Mouse (Mus musculus) midbrain, embryonic 11.5 days (tissue): Measurements from ENCODE around the gene Map3k13. TPM values are rescaled to one million over a fixed set of nuclear protein-coding genes. Genes with fewer than 3 reads are reported as not detected.
"Not testable (repeated sequence)": the region's sequence is repeated elsewhere in the genome, so short reads cannot be mapped to it uniquely, and the experiment has no call there.

ENCODE experiments used
- ATAC-seq: fragments of 200-750 bp; cut with Nextera tagmentation; 2 replicates; pipeline ENCODE4 v1.8.0; 2017; ENCODE audit warnings: moderate TSS enrichment, moderate library complexity; ENCODE audit not compliant: low FRiP score
- DNase-seq: peaks from one replicate; pipeline ENCODE4 v3.0.0; 2015; ENCODE audit warnings: low spot score; ENCODE audit errors: missing footprints
- H3K27ac ChIP-seq: fragments of 300-500 bp; sonication (generic); 2 replicates; pipeline ENCODE4 v1.5.1; 2014; ENCODE audit warnings: low read depth, low read length
- H3K27me3 ChIP-seq: fragments of 300-500 bp; sonication (generic); 2 replicates; pipeline ENCODE4 v1.6.1; 2014; ENCODE audit warnings: mild to moderate bottlenecking, low read length, moderate library complexity, mixed read lengths; ENCODE audit not compliant: control insufficient read depth, insufficient read depth
- H3K36me3 ChIP-seq: fragments of 300-500 bp; sonication (generic); 2 replicates; pipeline ENCODE4 v1.6.1; 2014; ENCODE audit warnings: mild to moderate bottlenecking, low read length, moderate library complexity, mixed read lengths; ENCODE audit not compliant: control insufficient read depth, insufficient read depth
- H3K4me1 ChIP-seq: fragments of 300-500 bp; sonication (generic); 2 replicates; pipeline ENCODE4 v1.6.1; 2014; ENCODE audit warnings: low read length; ENCODE audit not compliant: control insufficient read depth, insufficient read depth
- H3K4me2 ChIP-seq: fragments of 300-500 bp; sonication (generic); 2 replicates; pipeline ENCODE4 v1.6.1; 2014; ENCODE audit warnings: mild to moderate bottlenecking, moderate library complexity
- H3K4me3 ChIP-seq: fragments of 300-500 bp; sonication (generic); 2 replicates; pipeline ENCODE4 v1.5.1; 2014; ENCODE audit warnings: low read depth, low read length
- H3K9ac ChIP-seq: fragments of 300-500 bp; sonication (generic); 2 replicates; pipeline ENCODE4 v1.6.1; 2014; ENCODE audit warnings: low read length
- H3K9me3 ChIP-seq: fragments of 300-500 bp; sonication (generic); 2 replicates; pipeline ENCODE4 v1.6.1; 2016; ENCODE audit warnings: low read length; ENCODE audit not compliant: control insufficient read depth
- WGBS: fragments of 180-500 bp; shearing (Covaris S2); extraction: QIAGEN DNeasy Blood & Tissue Kit; methylation state at CpG from one replicate; pipeline ENCODE4 v1.1.7; 2014; 5-methylcytosine and 5-hydroxymethylcytosine counted together
- polyA plus RNA-seq: library from polyadenylated mRNA; unstranded; fragments of >200 nt; fragmentation: Nextera tagmentation; extraction: Ambion mirVana; gene quantifications from 2 replicates; pipeline ENCODE4 v1.2.1, GENCODE M21; 2014

The Map3k13 gene
- polyA plus RNA-seq, 1 experiment from 2014 or later, result 5.1 TPM

- ATAC-seq (no peak), DNase-seq (peak; percentile 53)
- Histone ChIP-seq H3K4me2 (no peak overlapping the region), H3K9ac (no peak overlapping the region), H3K36me3 (no peaks in the 10 kb centered on the region; the same call in 1 of the 2 replicates), H3K27me3 (no peaks in the 10 kb centered on the region), H3K4me3 (no peak overlapping the region), H3K4me1 (no peaks in the 10 kb centered on the region), H3K9me3 (no peaks in the 10 kb centered on the region), H3K27ac (no peak overlapping the region)
- WGBS, result 86% methylated on average over 2 of the region's 2 CpGs
Observed at GRCm38 (mm10) chr16:21887601-21888000, 93.5 kb downstream of the Map3k13 start.

DNA sequence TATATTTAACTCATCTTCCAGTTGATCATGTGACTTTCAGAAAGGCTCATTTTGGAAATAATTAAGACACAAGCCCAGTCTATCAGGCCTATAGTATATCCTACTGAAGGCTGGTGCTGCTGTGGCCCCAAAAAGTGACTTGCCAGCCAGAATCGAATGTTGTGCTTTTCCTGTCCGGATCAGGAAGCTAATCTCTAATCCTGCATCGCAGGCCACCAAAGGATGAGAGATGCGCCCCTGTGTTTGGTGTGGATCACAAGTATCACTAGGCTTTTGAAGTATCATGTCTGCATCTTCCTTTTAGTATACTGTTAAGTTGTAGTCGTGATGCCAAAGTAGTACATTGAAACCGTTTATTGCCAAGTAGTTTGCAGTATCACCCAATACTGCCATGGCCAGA, 99.7 kb downstream of the Map3k13 start:
- no peak for DNase-seq
- Histone ChIP-seq H3K27ac (no peak overlapping the region), H3K9ac (no peak overlapping the region), H3K4me3 (no peak overlapping the region), H3K36me3 (no peaks in the 10 kb centered on the region; the same call in 1 of the 2 replicates), H3K4me2 (no peak overlapping the region), H3K4me1 (no peaks in the 10 kb centered on the region), H3K9me3 (no peaks in the 10 kb centered on the region), H3K27me3 (no peaks in the 10 kb centered on the region)
- ATAC-seq, result no peak
- WGBS, result 87% methylated on average over 6 of the region's 6 CpGs

- Histone ChIP-seq H3K4me2 (no peak overlapping the region), H3K27ac (no peak overlapping the region), H3K4me3 (no peak overlapping the region), H3K4me1 (no peaks in the 10 kb centered on the region), H3K27me3 (no peaks in the 10 kb centered on the region), H3K9me3 (no peaks in the 10 kb centered on the region), H3K9ac (no peak overlapping the region), H3K36me3 (no peaks in the 10 kb centered on the region)
- WGBS, result 75% methylated on average over 5 of the region's 5 CpGs
- ATAC-seq (no peak), DNase-seq (no peak)
Observed at GRCm38 (mm10) chr16:21901286-21901685, 107.1 kb downstream of the Map3k13 start.

GRCm38 (mm10) chr16:21904636-21905035, 110.5 kb downstream of the Map3k13 start:
- 93% methylated on average over 10 of the region's 10 CpGs for WGBS
- Histone ChIP-seq H3K36me3 (no peaks in the 10 kb centered on the region), H3K4me1 (peaks cover 2% of the 10 kb centered on the region; the same call in 1 of the 2 replicates), H3K27ac (no peak overlapping the region), H3K4me3 (no peak overlapping the region), H3K4me2 (no peak overlapping the region), H3K9me3 (no peaks in the 10 kb centered on the region), H3K9ac (no peak overlapping the region), H3K27me3 (no peaks in the 10 kb centered on the region)
- DNase-seq (peak; percentile 75), ATAC-seq (no peak)

- H3K4me3 ChIP-seq, result no peak overlapping the region
- H3K27ac ChIP-seq, result no peak overlapping the region
- ATAC-seq, result no peak
- peaks cover 2% of the 10 kb centered on the region; the same call in 1 of the 2 replicates for H3K4me1 ChIP-seq
- DNase-seq, result peak; percentile 70
- no peaks in the 10 kb centered on the region for H3K9me3 ChIP-seq
- WGBS, result 93% methylated on average over 7 of the region's 7 CpGs
- no peaks in the 10 kb centered on the region for H3K36me3 ChIP-seq
- H3K4me2 ChIP-seq, result no peak overlapping the region
- H3K27me3 ChIP-seq, result no peaks in the 10 kb centered on the region
- no peak overlapping the region for H3K9ac ChIP-seq
Observed at GRCm38 (mm10) chr16:21905996-21906395, 111.8 kb downstream of the Map3k13 start.

DNA sequence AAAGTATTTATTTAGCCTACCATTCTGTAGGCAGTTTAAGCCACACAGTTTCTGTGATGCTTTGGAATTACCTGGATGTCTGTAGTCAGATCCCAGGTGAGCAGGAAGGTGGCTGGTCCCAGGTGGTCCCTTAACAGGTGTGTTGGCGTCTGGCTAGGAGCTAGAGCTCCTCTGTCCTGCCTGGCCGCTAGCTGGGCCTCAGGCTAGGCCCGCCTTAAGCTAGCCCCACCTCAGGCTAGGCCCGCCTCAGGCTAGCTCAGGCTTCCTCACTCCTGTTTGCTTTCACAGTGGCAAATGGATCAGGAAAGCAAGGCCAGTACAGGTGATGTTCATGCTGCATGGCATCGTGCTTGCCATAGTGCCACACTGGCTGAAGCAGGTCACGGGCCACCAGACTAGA, 112.8 kb downstream of the Map3k13 start:
- no peaks in the 10 kb centered on the region for H3K27me3 ChIP-seq
- no peak overlapping the region for H3K4me2 ChIP-seq
- DNase-seq (no peak), ATAC-seq (no peak)
- no peaks in the 10 kb centered on the region for H3K9me3 ChIP-seq
- peaks cover 2% of the 10 kb centered on the region; the same call in 1 of the 2 replicates for H3K4me1 ChIP-seq
- H3K36me3 ChIP-seq, result peaks cover 2% of the 10 kb centered on the region; the same call in 1 of the 2 replicates
- no peak overlapping the region for H3K4me3 ChIP-seq
- no peak overlapping the region for H3K9ac ChIP-seq
- 89% methylated on average over 6 of the region's 6 CpGs for WGBS
- no peak overlapping the region for H3K27ac ChIP-seq

DNA sequence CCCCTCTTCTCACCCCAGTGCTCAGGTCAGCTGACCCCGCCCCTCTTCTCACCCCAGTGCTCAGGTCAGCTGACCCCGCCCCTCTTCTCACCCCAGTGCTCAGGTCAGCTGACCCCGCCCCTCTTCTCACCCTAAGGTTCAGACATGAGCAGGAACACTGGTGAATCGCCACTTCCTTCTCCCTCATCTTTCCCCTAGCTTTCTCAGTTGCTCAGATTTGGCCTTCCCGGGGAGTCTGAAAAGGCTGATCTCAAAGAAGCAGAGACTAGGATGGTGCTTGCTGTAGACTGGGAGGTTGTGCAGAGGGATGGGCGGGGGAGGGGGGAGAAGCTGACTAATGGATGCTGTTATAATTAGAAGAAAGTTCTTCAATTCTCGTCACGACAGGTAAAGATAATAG, 114.8 kb downstream of the Map3k13 start:
- H3K27me3 ChIP-seq, H3K9ac ChIP-seq, H3K36me3 ChIP-seq, H3K9me3 ChIP-seq, ATAC-seq, H3K27ac ChIP-seq, H3K4me1 ChIP-seq, H3K4me3 ChIP-seq, H3K4me2 ChIP-seq: not testable (repeated sequence)
- DNase-seq, result peak; percentile 51
- 28% methylated on average over 6 of the region's 8 CpGs for WGBS

- Histone ChIP-seq H3K27me3 (no peaks in the 10 kb centered on the region), H3K36me3 (peaks cover 2% of the 10 kb centered on the region), H3K9ac (no peak overlapping the region), H3K9me3 (no peaks in the 10 kb centered on the region), H3K4me1 (no peaks in the 10 kb centered on the region), H3K4me3 (no peak overlapping the region), H3K4me2 (no peak overlapping the region), H3K27ac (no peak overlapping the region)
- 95% methylated on average over 6 of the region's 6 CpGs for WGBS
- ATAC-seq (no peak), DNase-seq (peak; percentile 56)
Observed at GRCm38 (mm10) chr16:21913347-21913746, 119.2 kb downstream of the Map3k13 start.

- Histone ChIP-seq H3K27me3 (no peaks in the 10 kb centered on the region), H3K9ac (no peak overlapping the region), H3K4me1 (no peaks in the 10 kb centered on the region), H3K36me3 (peaks cover under 1% of the 10 kb centered on the region; the same call in 1 of the 2 replicates), H3K4me2 (no peak overlapping the region), H3K27ac (no peak overlapping the region), H3K4me3 (no peak overlapping the region), H3K9me3 (no peaks in the 10 kb centered on the region)
- no peak for ATAC-seq
- DNase-seq, result peak; percentile 4
- 79% methylated on average over 7 of the region's 7 CpGs for WGBS
Observed at GRCm38 (mm10) chr16:21916681-21917080, 122.5 kb downstream of the Map3k13 start.
